Mouse (Mus musculus) testis, postnatal 10 days (tissue): ENCODE data around the gene Ssh3.

Experiments used
- DNase-seq: peaks from one replicate; pipeline ENCODE4 v3.0.0; 2021; ENCODE audit warnings: low spot score

Gene Ssh3

DNA sequence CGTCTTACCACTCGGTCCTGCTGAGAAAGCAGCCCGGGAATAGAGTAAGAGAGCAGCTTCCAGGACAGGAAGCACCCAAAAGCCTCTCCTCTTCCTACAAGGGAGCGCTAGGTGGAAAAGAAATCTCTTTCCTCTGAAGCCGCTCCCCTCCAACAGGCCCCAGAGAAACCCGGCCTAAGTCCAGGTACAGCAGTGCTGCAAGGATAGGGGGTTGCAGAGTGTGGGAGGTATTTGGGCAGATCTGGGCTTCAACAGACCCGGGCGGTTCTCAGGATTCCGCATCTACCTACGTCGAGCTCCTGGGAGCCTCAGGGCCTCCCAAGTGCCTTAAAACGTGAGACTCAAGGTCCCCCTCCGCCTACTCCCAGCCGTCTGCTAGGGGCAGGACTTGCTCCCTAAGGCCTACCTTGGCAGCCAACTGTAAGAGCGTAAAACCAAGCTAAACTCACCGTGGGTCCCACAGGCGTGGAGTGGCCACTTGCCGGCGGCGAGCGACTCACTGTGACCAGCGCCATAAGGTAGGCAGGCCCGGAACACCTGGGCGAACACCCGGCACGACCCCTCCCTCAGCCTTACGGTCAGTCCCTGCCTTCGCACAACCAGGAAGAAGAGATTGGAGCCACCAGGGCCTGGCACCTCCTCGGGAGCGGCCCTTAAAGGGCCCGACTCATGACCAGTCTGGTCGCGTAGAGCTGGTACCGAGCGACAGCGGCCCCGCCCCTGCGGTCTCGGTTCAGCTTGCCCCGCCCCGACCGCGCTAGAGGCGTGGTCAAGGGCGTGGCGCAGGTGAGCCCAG is at the start of gene Ssh3:
Ssh3 (minus strand) TSS at position 615 of the 796 bp plus-strand sequence.
- DNase-seq = peak; percentile 73

GRCm38 (mm10) chr19:4317181-4317580 is 48.2 kb upstream of the Ssh3 start:
- DNase-seq = no peak

GRCm38 (mm10) chr19:4315223-4315944 is 46.4 kb upstream of the Ssh3 start:
- DNase-seq = no peak

- DNase-seq = peak; percentile 59
Observed at GRCm38 (mm10) chr19:4309776-4310185, 40.8 kb upstream of the Ssh3 start.

DNA sequence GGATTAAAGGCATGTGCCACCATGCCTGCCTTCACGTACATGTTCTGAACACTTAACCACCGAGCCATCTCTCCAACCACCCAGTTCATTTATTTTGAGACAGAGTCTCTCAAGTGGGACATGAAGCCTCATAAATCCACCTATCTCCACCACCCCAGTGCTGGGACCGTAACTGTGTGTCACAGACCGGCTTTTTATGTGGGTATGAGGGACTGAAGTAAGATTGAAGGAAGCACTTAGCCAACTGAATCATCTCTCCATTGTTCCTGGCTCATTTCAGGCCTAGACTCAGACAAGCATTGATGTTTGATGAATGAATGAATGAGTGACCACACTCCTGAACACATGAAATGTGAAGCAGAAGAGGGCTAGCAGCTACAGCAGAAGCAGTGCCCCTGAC is 40.3 kb upstream of the Ssh3 start:
- peak; percentile 27 for DNase-seq

GRCm38 (mm10) chr19:4306190-4306577 is 37.2 kb upstream of the Ssh3 start, which contains the start of gene Grk2:
Gene Grk2, minus strand, starts transcription at chr19:4306222.
- peak; percentile 89 for DNase-seq

- DNase-seq = peak; percentile 71
Observed at GRCm38 (mm10) chr19:4305491-4306189, 36.7 kb upstream of the Ssh3 start.

DNA sequence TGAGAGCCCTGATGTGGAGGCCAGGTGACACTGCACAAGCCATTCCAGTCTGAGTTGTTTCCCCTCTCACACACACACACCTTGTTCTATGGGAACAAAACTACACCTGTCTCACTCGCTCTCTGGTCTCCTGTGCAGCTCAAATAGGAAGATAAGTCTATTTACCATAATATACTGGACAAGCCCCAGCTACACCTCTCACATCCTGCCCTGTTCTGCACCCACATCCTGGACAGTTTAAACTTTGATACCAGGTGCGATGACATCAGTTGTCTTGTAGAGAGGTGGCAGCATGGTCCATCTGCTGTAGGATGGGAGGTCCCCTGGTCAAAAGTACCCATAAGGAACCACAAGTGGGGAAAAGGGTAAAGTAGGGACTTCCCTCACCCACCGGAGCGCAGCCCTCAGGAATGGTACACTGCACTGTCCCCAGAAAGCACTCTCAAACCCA is 35.9 kb upstream of the Ssh3 start:
- no peak for DNase-seq

DNA sequence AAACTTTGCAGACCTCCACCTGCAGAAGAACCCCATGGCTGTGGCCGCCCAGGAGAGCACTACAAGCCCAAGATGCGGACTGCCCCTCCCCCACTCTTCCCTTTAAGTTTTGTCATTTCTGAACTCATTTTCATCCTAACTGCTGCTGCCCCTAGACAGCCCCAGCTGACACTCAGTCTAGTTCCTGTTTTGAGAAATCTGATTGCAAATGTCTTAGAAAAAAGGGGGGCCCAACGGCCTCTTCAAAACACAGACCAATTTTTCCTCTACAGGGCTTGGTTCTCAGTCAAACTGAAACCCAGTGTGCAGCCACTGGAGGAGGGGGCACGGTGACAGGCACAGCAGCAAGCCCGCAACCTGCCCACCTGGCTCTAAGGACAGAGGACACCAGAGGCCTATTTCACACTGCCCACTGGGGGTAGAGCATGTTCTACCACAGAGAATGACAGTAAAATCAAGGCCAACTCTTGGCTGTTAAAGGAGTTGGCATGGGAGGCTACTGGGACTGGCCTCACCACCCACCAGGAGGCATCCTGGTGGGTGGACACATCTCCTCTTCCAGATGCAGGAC is 35.4 kb upstream of the Ssh3 start:
- DNase-seq = no peak

- no peak for DNase-seq
Observed at GRCm38 (mm10) chr19:4303640-4303995, 34.6 kb upstream of the Ssh3 start.

DNA sequence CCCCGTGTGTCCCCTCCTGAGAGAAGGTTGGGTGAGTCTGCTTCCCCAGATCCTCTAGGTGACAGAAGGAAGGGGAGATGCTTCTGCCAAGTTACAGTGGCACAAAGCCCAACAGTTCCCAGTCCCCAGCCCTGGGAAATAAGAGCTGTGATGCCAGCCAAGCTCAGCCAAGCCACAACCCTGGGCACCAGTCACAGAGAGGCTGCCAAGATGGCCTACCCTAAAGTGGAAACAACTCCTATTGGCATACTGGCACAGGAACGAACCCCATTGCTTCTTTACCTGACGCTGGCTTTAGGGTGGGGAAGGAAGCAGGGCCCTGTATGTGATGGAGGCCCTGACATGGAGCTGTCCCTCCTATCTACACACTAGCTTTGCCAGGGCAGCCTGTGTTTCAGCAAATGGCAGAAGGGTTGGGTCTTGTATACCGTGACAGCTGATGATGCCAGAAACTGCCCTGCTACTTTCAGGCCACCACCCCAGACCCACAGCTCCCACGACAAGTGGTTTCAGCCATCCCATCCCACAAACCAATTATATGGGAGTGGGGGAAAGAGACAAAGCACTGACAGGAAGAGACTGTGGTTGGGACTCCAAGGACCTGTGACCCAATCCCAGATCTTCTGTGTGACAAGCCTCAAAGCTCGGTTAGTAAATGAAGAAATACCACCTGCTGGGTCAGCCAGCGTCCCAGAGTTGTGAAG is 34.1 kb upstream of the Ssh3 start:
- no peak for DNase-seq

- no peak for DNase-seq
Observed at GRCm38 (mm10) chr19:4301735-4302651, 33.0 kb upstream of the Ssh3 start.

- DNase-seq = no peak
Observed at GRCm38 (mm10) chr19:4300852-4301734, 32.1 kb upstream of the Ssh3 start.

GRCm38 (mm10) chr19:4300271-4300704 is 31.3 kb upstream of the Ssh3 start:
- DNase-seq = no peak

DNA sequence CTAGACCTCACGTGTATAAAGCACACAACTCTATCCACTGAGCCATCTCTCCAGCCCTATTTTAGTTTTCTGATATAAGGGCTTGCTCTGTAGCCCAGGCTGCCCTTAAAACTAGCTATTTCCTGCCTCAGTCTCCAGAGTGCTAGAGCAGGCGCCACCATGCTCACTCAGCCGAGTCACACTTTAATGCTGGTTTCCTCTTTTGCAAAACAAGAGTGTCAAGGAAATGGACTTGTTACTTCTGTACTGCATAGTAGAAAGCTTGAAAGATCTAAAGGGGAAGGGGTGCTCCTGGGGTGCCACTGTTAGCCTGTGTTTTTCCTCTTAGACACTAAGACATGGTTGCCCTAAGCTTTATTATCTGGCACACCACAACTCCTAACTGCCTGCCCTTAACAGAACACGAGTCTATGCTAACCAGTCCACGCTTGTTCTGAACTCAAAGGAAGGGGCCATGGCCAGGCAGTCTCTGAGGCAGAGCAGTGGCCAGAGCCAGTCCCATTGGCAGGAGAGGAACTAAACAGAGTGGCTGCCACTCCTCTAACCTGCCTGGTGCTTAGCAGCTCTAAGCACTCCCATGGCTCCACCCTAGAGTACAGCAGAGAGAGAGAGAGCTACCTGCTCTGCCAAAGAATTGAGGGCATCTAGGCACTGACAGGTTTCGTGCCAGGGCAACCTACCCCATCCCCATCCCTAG is 30.7 kb upstream of the Ssh3 start:
- no peak for DNase-seq

- no peak for DNase-seq
Observed at GRCm38 (mm10) chr19:4299126-4299525, 30.1 kb upstream of the Ssh3 start.

DNA sequence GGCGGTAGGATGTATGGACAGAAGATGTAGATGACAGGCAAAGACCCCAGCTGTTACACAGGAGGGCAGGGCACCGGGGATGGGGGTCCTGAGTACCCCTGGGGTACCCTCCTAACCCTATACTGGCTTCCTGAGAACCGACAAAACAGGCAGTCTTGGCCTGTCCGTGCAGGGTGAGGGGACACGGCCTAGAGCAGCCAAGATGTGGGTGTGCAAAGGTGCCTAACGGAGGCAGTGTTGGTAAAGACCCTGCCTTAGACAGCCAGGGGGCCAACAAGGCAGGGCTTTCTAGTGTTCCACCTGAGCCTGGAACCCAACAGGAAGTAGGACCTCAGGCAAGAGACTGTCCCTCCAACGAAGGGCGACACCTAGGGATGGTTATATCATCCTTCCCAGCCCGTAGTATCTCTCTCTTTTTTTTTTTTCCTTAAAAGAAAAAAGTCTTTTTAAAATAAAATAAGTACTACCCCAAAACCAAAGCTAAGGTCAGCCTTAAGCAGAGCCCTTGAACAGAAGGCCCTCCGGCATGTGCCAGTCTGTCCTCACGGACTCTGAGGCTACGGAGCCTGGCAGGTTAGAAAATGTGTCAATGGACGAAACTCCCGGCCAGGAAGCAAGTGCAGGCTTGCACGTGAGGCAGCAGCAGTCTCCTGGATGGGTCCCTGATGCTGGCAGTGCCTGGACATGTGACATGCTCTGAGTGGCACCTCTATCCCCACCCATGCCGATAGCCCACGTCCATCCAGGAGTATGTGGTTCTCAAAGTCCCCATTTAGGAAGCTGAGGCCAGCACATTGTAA is 29.5 kb upstream of the Ssh3 start:
- DNase-seq = no peak

DNA sequence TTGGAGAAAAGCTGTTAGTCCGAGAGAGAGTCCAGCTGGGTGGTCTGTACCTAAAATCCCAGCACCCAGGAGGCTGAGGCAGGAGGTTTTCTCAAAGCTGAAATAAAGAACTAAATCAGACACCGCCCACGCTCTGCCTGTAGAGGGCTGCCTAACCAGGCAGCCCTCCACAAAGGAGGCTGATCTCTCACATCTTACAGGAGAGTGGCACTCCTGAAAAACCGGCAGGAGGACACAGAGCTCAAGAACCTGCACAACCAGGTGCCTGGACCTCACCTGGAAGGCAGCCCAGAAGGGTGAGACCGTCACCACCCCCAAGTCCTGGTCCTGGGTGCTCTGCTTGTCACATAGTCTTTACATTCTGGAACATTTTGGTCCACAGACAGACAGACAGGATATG is 28.9 kb upstream of the Ssh3 start:
- DNase-seq = no peak
